Mouse (Mus musculus): ENCODE measurements around the gene A130010J15Rik. TPM values are rescaled to one million over a fixed set of nuclear protein-coding genes. Genes with fewer than 3 reads are reported as not detected.

Gene A130010J15Rik
- polyA plus RNA-seq, 2 experiments = 2.3 to 4.5 TPM

DNA sequence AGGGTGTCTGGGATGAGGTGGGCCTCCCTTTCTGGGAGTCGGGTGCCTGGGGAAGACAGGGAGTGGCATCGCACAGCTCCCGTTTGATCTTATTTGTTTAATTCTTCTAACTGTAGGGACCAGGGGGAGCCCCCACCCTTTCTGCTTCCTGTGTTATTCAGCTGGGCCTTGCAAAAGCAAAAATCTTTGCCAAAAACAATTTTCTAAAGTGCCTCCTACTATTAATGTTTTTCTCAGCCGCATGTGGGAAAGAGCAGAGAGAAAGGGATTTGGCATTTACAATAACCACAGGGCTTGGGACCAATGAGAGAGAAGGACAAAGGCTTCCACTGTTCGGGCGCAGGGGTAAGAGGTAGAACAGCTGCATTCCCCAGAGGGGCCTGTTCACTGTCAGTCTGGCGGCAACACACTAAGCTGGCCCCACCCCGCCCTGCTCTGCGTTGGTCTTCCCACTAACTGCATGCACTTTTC is 21.3 kb downstream of the A130010J15Rik start:
- no peak overlapping the region for H3K4me2 ChIP-seq (ENCODE audit: low read depth)
- no peak overlapping the region for H3K9ac ChIP-seq (replicated peaks)
- no peak overlapping the region for H3K4me3 ChIP-seq (ENCODE audit: insufficient read depth in 1 of 2, low read depth in 2 of 2, low read length in 2 of 2)
- ATAC-seq (ENCODE audit: insufficient read depth) (no peak), DNase-seq (ENCODE audit: low read depth in 3 of 3, low spot score in 3 of 3) (no peak)
- no peaks in the 10 kb centered on the region for H3K27me3 ChIP-seq (ENCODE audit: control insufficient read depth, insufficient read depth, low read length)
- TF ChIP-seq CTCF (IDR thresholded peaks at IDR 0.05; ENCODE audit: low read depth) (no peak), EP300 (IDR thresholded peaks at IDR 0.05; ENCODE audit: low read depth) (no peak)
- no peak overlapping the region for H3K27ac ChIP-seq
- H3K9me3 ChIP-seq (ENCODE audit: control insufficient read depth, low read length) = no peaks in the 10 kb centered on the region
- H3K36me3 ChIP-seq (replicated peaks; ENCODE audit: control insufficient read depth, insufficient read depth, low read depth) = no peaks in the 10 kb centered on the region
- WGBS (ENCODE audit: insufficient replicate concordance) = 55% methylated on average over 9 of the region's 9 CpGs
- H3K4me1 ChIP-seq (replicated peaks; ENCODE audit: control insufficient read depth in 2 of 2, insufficient read depth in 2 of 2, low read length in 1 of 2) = peaks cover 0 to 6% of the 10 kb centered on the region in 2 experiments; a peak in 1 of 4 replicates

DNA sequence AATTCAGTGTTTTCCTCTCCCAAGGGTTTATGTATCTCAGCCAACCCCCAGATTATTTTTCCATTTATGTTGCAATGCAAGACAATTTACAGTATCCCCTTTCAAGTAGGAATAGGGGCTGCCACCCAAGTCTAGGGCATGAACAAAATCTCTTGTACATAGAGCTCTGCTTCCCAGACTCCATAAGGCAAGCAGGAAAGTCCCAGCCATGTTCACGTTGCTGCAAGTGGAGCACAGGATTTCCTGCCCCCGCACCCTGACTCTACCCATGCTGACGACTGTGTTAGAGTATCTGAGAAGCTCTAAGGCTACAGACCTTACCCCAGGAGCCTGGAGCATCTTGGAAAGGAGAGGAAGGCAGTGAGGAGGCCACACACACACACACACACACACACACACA is 21.9 kb downstream of the A130010J15Rik start:
- no peak overlapping the region for H3K9ac ChIP-seq (replicated peaks)
- no peaks in the 10 kb centered on the region for H3K36me3 ChIP-seq (replicated peaks; ENCODE audit: control insufficient read depth, insufficient read depth, low read depth)
- TF ChIP-seq CTCF (IDR thresholded peaks at IDR 0.05; ENCODE audit: low read depth) = no peak
- TF ChIP-seq EP300 (IDR thresholded peaks at IDR 0.05; ENCODE audit: low read depth) = no peak
- 41% methylated on average over 3 of the region's 3 CpGs for WGBS (ENCODE audit: insufficient replicate concordance)
- ATAC-seq (ENCODE audit: insufficient read depth) = no peak
- DNase-seq (ENCODE audit: low read depth in 3 of 3, low spot score in 3 of 3) = no peak
- peaks cover 0 to 6% of the 10 kb centered on the region in 2 experiments; a peak in 1 of 4 replicates for H3K4me1 ChIP-seq (replicated peaks; ENCODE audit: control insufficient read depth in 2 of 2, insufficient read depth in 2 of 2, low read length in 1 of 2)
- H3K27me3 ChIP-seq (ENCODE audit: control insufficient read depth, insufficient read depth, low read length) = no peaks in the 10 kb centered on the region
- no peak overlapping the region for H3K4me3 ChIP-seq (ENCODE audit: insufficient read depth in 1 of 2, low read depth in 2 of 2, low read length in 2 of 2)
- H3K4me2 ChIP-seq (ENCODE audit: low read depth) = no peak overlapping the region
- no peaks in the 10 kb centered on the region for H3K9me3 ChIP-seq (ENCODE audit: control insufficient read depth, low read length)
- no peak overlapping the region for H3K27ac ChIP-seq

DNA sequence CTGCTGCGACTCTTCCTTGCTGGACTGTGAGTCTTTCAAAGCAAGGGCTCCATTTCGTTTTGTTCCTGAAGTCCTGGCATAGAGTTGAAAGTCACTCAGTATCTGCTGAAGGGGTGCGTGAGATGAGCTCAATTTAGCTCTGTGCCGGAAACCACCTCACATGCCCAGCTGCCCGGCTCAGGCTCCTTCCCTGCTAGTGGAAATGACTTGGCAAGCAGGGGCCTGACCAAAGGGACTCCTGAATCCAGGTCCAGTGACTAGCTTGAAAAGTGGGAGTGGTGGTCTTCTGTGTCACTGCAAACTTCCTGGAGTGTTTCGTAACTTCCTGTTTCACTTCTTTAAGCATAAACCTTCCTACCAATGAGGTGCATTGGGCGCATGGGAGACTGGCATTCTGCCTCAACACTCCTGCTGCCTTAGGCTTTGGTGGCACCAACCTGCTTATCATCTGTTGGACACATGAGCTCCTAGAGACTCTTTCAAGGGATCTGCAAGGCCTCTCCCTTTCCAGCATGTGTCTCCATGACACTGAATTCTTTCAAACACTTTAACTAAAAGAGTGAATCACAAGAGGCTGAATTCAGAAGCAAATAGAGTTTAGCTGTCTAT is 23.9 kb downstream of the A130010J15Rik start:
- Histone ChIP-seq H3K4me3 (ENCODE audit: insufficient read depth in 1 of 2, low read depth in 2 of 2, low read length in 2 of 2) (no peak overlapping the region), H3K4me2 (ENCODE audit: low read depth) (no peak overlapping the region), H3K36me3 (replicated peaks; ENCODE audit: control insufficient read depth, insufficient read depth, low read depth) (no peaks in the 10 kb centered on the region), H3K4me1 (replicated peaks; ENCODE audit: control insufficient read depth in 2 of 2, insufficient read depth in 2 of 2, low read length in 1 of 2) (peaks cover 0 to 6% of the 10 kb centered on the region in 2 experiments; a peak in 1 of 4 replicates), H3K27me3 (ENCODE audit: control insufficient read depth, insufficient read depth, low read length) (no peaks in the 10 kb centered on the region), H3K9ac (replicated peaks) (no peak overlapping the region), H3K27ac (no peak overlapping the region), H3K9me3 (ENCODE audit: control insufficient read depth, low read length) (no peaks in the 10 kb centered on the region)
- no peak for DNase-seq (ENCODE audit: low read depth in 3 of 3, low spot score in 3 of 3)
- 56% methylated on average over 7 of the region's 7 CpGs for WGBS (ENCODE audit: insufficient replicate concordance)
- ATAC-seq (ENCODE audit: insufficient read depth) = no peak
- TF ChIP-seq CTCF (IDR thresholded peaks at IDR 0.05; ENCODE audit: low read depth) = no peak
- TF ChIP-seq EP300 (IDR thresholded peaks at IDR 0.05; ENCODE audit: low read depth) = no peak

DNA sequence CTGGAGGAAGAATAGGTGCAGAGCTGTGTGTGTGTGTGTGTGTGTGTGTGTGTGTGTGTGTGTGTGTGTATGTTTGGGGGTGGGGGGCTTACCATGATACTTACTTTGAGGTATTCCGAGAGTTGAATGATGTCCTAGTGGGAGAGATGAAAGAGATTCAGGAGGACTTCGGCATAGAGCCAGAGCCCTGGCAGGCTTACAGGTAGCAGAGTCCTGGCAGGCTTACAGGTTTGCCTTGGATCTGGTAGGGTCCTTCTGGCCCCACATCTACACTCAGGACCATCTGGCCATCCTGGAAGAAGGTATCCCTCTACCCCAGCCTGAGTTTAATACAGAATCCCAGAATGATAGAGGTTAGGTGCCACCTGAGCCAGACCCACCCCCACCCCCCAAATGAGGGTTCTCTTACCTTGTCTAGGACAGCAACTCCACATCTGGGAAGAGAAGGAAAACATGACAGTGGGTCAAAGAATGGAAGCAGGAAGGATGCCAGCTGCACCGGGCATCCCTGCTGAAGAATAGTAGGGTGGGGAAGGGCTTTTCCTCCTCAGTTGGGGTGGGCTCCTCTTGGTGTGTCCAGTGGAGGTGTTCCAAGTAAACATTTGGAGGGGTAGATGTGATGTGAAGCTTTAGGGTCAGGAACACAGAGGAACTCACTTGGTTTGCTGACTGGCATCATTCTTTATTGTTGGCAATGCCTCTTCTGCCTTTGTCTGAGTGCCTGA is 26.7 kb downstream of the A130010J15Rik start:
- 47% methylated on average over 3 of the region's 3 CpGs for WGBS (ENCODE audit: insufficient replicate concordance)
- DNase-seq (ENCODE audit: low read depth in 3 of 3, low spot score in 3 of 3) = no peak

DNA sequence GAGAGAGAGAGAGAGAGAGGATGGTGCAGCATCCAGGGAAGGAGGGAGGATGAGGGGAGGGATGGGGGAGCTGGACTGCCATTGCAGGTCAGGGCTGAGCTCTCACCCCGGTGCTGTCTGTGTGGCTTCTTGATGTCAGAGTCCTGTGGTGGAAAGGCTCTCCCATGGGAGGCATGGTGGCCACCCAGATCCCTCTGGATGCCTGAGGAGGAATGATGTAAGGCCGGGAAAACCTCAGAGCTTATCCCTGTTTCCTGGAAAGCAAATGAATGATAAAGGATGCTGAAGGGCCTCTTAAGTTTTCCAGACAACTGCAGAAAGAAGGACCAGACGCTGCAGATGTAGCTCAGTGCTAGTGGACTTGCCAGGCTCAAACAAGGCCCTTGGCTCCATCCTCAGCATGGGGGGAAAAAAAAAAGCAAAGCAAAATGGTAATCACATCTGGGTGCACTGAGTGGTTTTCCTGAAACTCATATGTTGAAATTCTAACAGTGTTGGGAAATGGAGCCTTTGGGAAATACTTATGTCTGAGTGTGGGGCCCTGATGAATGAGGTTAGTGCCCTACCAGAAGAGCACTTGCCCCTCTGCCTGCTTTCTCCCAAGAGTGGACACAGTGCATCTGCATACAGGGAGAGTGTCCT is 27.4 kb downstream of the A130010J15Rik start:
- Histone ChIP-seq H3K36me3 (replicated peaks; ENCODE audit: control insufficient read depth, insufficient read depth, low read depth) (no peaks in the 10 kb centered on the region), H3K4me1 (replicated peaks; ENCODE audit: control insufficient read depth in 2 of 2, insufficient read depth in 2 of 2, low read length in 1 of 2) (peaks cover 0 to 6% of the 10 kb centered on the region in 2 experiments; a peak in 2 of 4 replicates), H3K4me2 (ENCODE audit: low read depth) (no peak overlapping the region), H3K9ac (replicated peaks) (no peak overlapping the region), H3K27me3 (ENCODE audit: control insufficient read depth, insufficient read depth, low read length) (no peaks in the 10 kb centered on the region), H3K9me3 (ENCODE audit: control insufficient read depth, low read length) (no peaks in the 10 kb centered on the region), H3K27ac (no peak overlapping the region), H3K4me3 (ENCODE audit: insufficient read depth in 1 of 2, low read depth in 2 of 2, low read length in 2 of 2) (no peak overlapping the region)
- WGBS (ENCODE audit: insufficient replicate concordance) = 53% methylated on average over 3 of the region's 3 CpGs
- DNase-seq (ENCODE audit: low read depth in 3 of 3, low spot score in 3 of 3) = no peak
- no peak for TF ChIP-seq EP300 (IDR thresholded peaks at IDR 0.05; ENCODE audit: low read depth)
- TF ChIP-seq CTCF (IDR thresholded peaks at IDR 0.05; ENCODE audit: low read depth) = no peak
- ATAC-seq (ENCODE audit: insufficient read depth) = no peak

More for the DNA sequence above, 26.7 kb downstream of the A130010J15Rik start:
- no peak overlapping the region for H3K27ac ChIP-seq
- no peaks in the 10 kb centered on the region for H3K9me3 ChIP-seq (ENCODE audit: control insufficient read depth, low read length)
- no peak overlapping the region for H3K4me3 ChIP-seq (ENCODE audit: insufficient read depth in 1 of 2, low read depth in 2 of 2, low read length in 2 of 2)
- no peak overlapping the region for H3K9ac ChIP-seq (replicated peaks)
- H3K4me1 ChIP-seq (replicated peaks; ENCODE audit: control insufficient read depth in 2 of 2, insufficient read depth in 2 of 2, low read length in 1 of 2) = peaks cover 0 to 9% of the 10 kb centered on the region in 2 experiments; a peak in 2 of 4 replicates
- ATAC-seq (ENCODE audit: insufficient read depth) = no peak
- H3K36me3 ChIP-seq (replicated peaks; ENCODE audit: control insufficient read depth, insufficient read depth, low read depth) = no peaks in the 10 kb centered on the region
- no peak for TF ChIP-seq CTCF (IDR thresholded peaks at IDR 0.05; ENCODE audit: low read depth)
- TF ChIP-seq EP300 (IDR thresholded peaks at IDR 0.05; ENCODE audit: low read depth) = no peak
- no peak overlapping the region for H3K4me2 ChIP-seq (ENCODE audit: low read depth)
- no peaks in the 10 kb centered on the region for H3K27me3 ChIP-seq (ENCODE audit: control insufficient read depth, insufficient read depth, low read length)
